Mouse (Mus musculus): ENCODE measurements at regions not wholly inside any gene's neighbourhood (a gene's known extent, or its start where the extent isn't known, plus 50 kb on each side); places are given as distances from the start of the nearest gene placed in this dataset.

GRCm38 (mm10) chr2:137758389-137758788, 498.0 kb upstream of the Btbd3 start:
- TF ChIP-seq POLR2A (IDR thresholded peaks at IDR 0.05; ENCODE audit: low read depth, low read length) (no peak), CTCF (IDR thresholded peaks at IDR 0.05; ENCODE audit: extremely low read depth, insufficient read length, insufficient replicate concordance, low read depth, low read length) (no peak)
